Mouse (Mus musculus): ENCODE measurements at regions not wholly inside any gene's neighbourhood (a gene's known extent, or its start where the extent isn't known, plus 50 kb on each side); places are given as distances from the start of the nearest gene placed in this dataset.

GRCm38 (mm10) chr2:179210164-179210805 is 231.9 kb upstream of the Cdh4 start:
- no peak for DNase-seq (ENCODE audit: low spot score in 2 of 2)

- DNase-seq (ENCODE audit: low spot score in 2 of 2), result no peak
These were observed 225.5 kb upstream of the Cdh4 start for GRCm38 (mm10) chr2:179216773-179217172.

DNA sequence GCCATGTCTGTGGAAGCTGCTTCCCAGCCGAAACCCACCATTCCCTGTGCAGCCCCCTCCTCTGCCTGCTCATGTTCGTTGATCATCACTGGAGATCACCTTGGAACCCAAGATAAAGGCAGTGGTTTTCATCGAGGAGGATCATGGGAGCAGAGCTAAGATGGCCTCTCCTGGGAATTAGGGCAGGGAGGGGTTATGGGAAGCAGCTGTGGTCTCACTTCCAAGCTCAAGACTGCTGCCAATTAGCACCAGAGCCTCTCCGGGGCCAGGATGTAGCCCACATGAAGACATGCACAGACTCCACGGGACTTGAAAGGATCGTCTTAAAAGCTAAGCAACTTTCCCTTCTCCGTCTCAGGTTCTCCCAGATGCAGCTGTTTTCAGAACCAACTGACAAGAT is 214.1 kb upstream of the Cdh4 start:
- DNase-seq (ENCODE audit: low spot score in 2 of 2), result no peak

DNA sequence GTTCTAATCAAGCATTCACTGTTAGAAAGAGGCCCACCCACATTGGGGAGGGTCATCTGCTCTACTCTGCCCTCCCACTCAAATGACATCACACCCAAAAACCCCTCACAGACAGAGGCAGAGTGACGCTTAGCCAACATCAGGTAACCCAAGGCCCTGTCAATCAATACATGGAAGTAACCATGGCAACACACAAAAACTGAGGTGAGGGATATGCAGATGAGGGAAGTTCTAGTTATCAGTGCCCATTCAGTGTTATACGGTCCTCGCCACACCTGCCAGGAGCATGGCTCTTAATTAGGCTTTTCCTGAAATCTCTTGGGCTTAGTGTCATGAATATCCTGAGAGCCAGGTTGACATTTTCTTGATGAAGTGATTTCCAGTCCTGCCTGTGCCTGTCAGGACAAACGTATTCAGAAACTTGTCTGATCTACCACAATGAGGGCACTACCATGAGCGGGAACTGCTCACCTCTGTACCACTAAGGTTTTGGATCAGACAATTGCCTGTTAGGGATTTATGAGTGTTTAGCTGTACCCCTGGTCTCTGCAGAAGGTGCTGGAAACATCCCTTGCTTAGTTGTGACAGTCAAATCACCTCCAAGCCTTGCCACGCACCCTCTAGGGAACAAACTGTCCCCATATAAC is 210.4 kb upstream of the Cdh4 start:
- no peak for DNase-seq (ENCODE audit: low spot score in 2 of 2)

GRCm38 (mm10) chr2:179238166-179238565 is 204.1 kb upstream of the Cdh4 start:
- no peak for DNase-seq (ENCODE audit: low spot score in 2 of 2)

DNA sequence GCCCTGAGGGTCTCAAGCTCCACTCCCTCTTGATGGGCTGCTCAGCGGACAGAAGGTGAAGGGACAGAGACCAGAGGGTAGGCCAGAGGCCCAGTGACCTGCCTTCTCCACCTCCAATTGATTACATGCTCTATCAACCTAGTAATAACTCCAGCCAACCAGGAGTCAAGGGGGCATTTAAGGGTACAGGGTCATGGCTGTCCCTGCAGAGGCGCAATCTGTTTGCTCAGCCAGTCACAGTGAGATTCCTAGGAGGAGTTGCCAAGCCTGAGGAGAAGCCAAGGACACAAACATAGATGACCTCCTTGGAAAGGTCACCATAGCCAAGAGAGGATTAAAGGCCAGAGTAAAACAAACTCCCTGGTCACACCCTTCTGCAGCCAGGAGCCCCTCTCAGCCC is 181.3 kb upstream of the Cdh4 start:
- DNase-seq (ENCODE audit: low spot score in 2 of 2), result no peak

DNA sequence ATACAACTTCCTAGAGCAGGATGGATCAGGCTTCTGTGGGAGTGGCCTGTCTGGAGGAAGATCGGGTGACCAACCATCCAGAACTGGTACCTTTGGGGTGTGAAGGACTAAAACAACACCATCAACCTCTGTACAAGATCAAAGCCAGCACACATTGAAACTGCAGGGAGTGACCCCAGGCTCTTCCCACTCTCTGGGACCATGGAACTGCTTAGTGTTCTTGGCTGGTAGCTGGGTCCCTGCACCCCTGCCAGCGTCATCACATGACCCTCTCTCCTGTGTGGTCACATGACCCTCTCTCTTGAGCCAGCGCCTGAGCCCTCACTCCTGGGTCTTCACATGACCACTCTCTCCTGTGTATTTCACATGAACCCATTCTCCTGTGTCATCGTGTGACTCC is 178.3 kb upstream of the Cdh4 start:
- DNase-seq (ENCODE audit: low spot score in 2 of 2), result no peak

DNA sequence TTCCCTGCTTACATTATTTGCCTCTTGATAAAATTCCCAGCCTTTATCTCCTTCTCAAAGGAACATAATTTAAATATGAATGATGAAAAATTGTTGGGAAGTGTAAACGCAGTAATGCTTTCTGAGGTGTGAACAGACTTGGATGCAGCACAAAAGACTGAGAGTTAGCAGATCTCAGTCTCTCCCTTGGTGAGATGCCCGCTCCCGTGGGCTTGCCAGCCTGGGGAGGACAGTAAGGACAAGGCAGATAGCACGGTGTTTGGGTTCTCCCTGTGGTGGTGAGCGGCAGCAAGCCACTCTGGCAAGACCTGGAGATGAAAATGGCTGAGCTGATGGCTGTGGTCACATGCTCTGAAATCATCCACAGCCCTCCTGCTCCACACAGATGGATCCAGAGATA is 176.8 kb upstream of the Cdh4 start:
- no peak for DNase-seq (ENCODE audit: low spot score in 2 of 2)

- no peak for DNase-seq (ENCODE audit: low spot score in 2 of 2)
These were observed 164.9 kb upstream of the Cdh4 start for GRCm38 (mm10) chr2:179277204-179277886.

GRCm38 (mm10) chr2:179277887-179278282 is 164.3 kb upstream of the Cdh4 start:
- no peak for DNase-seq (ENCODE audit: low spot score in 2 of 2)

- no peak for DNase-seq (ENCODE audit: low spot score in 2 of 2)
These were observed 160.0 kb upstream of the Cdh4 start for GRCm38 (mm10) chr2:179282276-179282675.

- no peak for DNase-seq (ENCODE audit: low spot score in 2 of 2)
These were observed 151.8 kb upstream of the Cdh4 start for GRCm38 (mm10) chr2:179290394-179290793.

GRCm38 (mm10) chr2:179291046-179291563 is 151.1 kb upstream of the Cdh4 start:
- DNase-seq (ENCODE audit: low spot score in 2 of 2), result no peak

GRCm38 (mm10) chr2:179291958-179292357 is 150.3 kb upstream of the Cdh4 start:
- DNase-seq (ENCODE audit: low spot score in 2 of 2), result no peak

DNA sequence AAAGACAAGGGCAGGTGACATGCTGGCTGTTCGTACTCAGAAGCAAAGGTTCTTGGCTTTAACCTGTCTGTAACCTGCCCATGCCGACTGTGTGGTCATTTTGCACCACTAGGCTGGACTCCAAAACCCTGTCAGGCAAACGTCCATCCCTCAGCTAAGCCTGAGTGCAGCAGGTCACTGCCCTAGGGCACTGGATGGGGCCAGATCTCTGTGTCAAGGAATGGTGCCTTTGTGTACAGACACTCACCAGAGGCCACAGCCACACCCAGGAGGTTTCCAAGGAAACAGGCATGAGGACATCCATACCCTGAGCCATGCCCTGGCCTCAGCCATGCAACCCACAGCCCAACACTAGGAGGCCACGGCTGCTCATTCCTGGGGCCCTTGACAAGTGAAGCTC is 149.7 kb upstream of the Cdh4 start:
- DNase-seq (ENCODE audit: low spot score in 2 of 2), result no peak

- no peak for DNase-seq (ENCODE audit: low spot score in 2 of 2)
These were observed 149.1 kb upstream of the Cdh4 start for GRCm38 (mm10) chr2:179293114-179293513.

DNA sequence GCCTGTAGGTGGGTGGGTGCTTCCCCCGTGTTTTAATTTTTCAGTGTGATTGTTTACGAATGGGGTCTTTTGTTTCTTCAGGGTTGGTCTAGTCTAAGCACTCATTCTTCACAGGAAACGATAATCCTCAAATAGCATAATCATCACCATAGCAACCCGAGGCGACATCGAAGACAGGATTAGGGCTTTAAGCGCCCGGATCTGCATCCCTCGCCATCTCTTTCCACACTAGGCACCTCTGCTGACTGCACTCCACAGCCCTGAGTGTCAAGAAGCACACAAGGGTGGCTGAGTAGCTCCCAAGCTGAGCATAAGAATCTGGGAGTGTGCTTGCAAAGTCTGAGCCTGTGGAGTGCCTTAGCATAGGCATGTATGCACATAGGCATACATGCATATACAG is 145.2 kb upstream of the Cdh4 start:
- DNase-seq (ENCODE audit: low spot score in 2 of 2), result no peak

- no peak for DNase-seq (ENCODE audit: low spot score in 2 of 2)
These were observed 138.5 kb upstream of the Cdh4 start for GRCm38 (mm10) chr2:179303765-179304164.

GRCm38 (mm10) chr2:179307286-179307931 is 134.8 kb upstream of the Cdh4 start:
- no peak for DNase-seq (ENCODE audit: low spot score in 2 of 2)

GRCm38 (mm10) chr2:179307932-179308303 is 134.3 kb upstream of the Cdh4 start:
- DNase-seq (ENCODE audit: low spot score in 2 of 2), result no peak

GRCm38 (mm10) chr2:179318046-179318445 is 124.2 kb upstream of the Cdh4 start:
- DNase-seq (ENCODE audit: low spot score in 2 of 2), result no peak

DNA sequence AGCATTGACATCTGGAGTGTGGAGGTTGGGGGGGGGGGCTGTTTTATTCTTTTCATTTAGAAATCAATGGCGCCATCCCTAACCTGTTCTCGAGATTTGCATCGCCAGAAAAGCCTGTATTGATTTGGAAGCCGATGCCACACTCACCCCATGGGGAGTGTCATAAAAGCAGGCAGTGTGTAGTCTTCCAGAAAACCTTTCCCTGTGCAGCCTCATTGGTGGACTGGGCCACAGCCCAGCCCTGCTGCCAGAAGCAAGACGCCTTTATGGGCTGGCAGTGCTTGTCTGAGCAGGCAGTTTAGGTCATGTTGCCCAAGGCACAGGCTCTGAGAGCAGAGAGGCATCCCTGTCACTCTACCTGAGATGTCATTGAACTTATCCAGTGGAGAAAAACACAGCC is 117.0 kb upstream of the Cdh4 start:
- DNase-seq (ENCODE audit: low spot score in 2 of 2), result no peak
